Mouse (Mus musculus) heart, embryonic 14.5 days (tissue): Measurements from ENCODE around the gene 4933427D14Rik. TPM values are rescaled to one million over a fixed set of nuclear protein-coding genes. Genes with fewer than 3 reads are reported as not detected.
A peak's percentile ranks its signal among the peaks of the same experiment; 100 is the strongest.

Source experiments
- ATAC-seq: fragments of 200-750 bp; cut with Nextera tagmentation; 2 replicates; pipeline ENCODE4 v1.8.0; 2017; ENCODE audit warnings: low read depth, moderate TSS enrichment; ENCODE audit not compliant: insufficient number of reproducible peaks, insufficient read depth, low FRiP score
- H3K27ac ChIP-seq, 2 experiments: fragments of 200-500 bp in 1 of 2; fragments of 300-500 bp in 1 of 2; sonication (generic) in 1 of 2; replicated peaks in 1 of 2; 2 replicates each; pipeline ENCODE4 v1.5.1; 2012 to 2014; ENCODE audit warnings: low read depth in 2 of 2, low read length in 2 of 2, control low read depth in 1 of 2, mild to moderate bottlenecking in 1 of 2, mixed read lengths in 1 of 2; ENCODE audit not compliant: control insufficient read depth in 1 of 2, insufficient read depth in 1 of 2
- H3K27me3 ChIP-seq: fragments of 300-500 bp; sonication (generic); 2 replicates; pipeline ENCODE4 v1.6.1; 2014; ENCODE audit warnings: mild to moderate bottlenecking, low read length, control low read depth; ENCODE audit not compliant: control insufficient read depth, insufficient read depth
- H3K36me3 ChIP-seq: fragments of 300-500 bp; sonication (generic); 2 replicates; pipeline ENCODE4 v1.6.1; 2014; ENCODE audit warnings: mild to moderate bottlenecking, control low read depth, low read length, mixed read lengths; ENCODE audit not compliant: control insufficient read depth, insufficient read depth
- H3K4me1 ChIP-seq, 2 experiments: fragments of 200-500 bp in 1 of 2; fragments of 300-500 bp in 1 of 2; sonication (generic) in 1 of 2; 2 replicates each; pipeline ENCODE4 v1.6.1; 2012 to 2014; ENCODE audit warnings: low read length in 2 of 2, control low read depth in 1 of 2, mixed read lengths in 1 of 2; ENCODE audit not compliant: control insufficient read depth in 2 of 2, insufficient read depth in 2 of 2
- H3K4me2 ChIP-seq: fragments of 300-500 bp; sonication (generic); 2 replicates; pipeline ENCODE4 v1.6.1; 2014; ENCODE audit warnings: mild to moderate bottlenecking, low read length
- H3K4me3 ChIP-seq, 2 experiments: fragments of 200-500 bp in 1 of 2; fragments of 300-500 bp in 1 of 2; sonication (generic) in 1 of 2; 2 replicates each; pipeline ENCODE4 v1.5.1; 2012 to 2014; ENCODE audit warnings: low read length in 2 of 2, mild to moderate bottlenecking in 2 of 2, control low read depth in 1 of 2, low read depth in 1 of 2, moderate library complexity in 1 of 2; ENCODE audit not compliant: control insufficient read depth in 1 of 2, insufficient read depth in 1 of 2
- H3K9ac ChIP-seq: fragments of 300-500 bp; sonication (generic); 2 replicates; pipeline ENCODE4 v1.6.1; 2014; ENCODE audit warnings: mild to moderate bottlenecking, low read length
- H3K9me3 ChIP-seq: fragments of 300-500 bp; sonication (generic); 2 replicates; pipeline ENCODE4 v1.6.1; 2016; ENCODE audit warnings: low read length, control low read depth; ENCODE audit not compliant: control insufficient read depth
- WGBS: fragments of 180-500 bp; shearing (Covaris S2); extraction: QIAGEN DNeasy Blood & Tissue Kit; methylation state at CpG from one replicate; pipeline ENCODE4 v1.1.7; 2014; 5-methylcytosine and 5-hydroxymethylcytosine counted together
- polyA plus RNA-seq: library from polyadenylated mRNA; unstranded; fragments of >200 nt; fragmentation: Nextera tagmentation; extraction: Ambion mirVana; gene quantifications from 2 replicates; pipeline ENCODE4 v1.2.1, GENCODE M21; 2014

4933427D14Rik gene
- polyA plus RNA-seq, 1 experiment from 2014 or later, result 6.5 TPM

DNA sequence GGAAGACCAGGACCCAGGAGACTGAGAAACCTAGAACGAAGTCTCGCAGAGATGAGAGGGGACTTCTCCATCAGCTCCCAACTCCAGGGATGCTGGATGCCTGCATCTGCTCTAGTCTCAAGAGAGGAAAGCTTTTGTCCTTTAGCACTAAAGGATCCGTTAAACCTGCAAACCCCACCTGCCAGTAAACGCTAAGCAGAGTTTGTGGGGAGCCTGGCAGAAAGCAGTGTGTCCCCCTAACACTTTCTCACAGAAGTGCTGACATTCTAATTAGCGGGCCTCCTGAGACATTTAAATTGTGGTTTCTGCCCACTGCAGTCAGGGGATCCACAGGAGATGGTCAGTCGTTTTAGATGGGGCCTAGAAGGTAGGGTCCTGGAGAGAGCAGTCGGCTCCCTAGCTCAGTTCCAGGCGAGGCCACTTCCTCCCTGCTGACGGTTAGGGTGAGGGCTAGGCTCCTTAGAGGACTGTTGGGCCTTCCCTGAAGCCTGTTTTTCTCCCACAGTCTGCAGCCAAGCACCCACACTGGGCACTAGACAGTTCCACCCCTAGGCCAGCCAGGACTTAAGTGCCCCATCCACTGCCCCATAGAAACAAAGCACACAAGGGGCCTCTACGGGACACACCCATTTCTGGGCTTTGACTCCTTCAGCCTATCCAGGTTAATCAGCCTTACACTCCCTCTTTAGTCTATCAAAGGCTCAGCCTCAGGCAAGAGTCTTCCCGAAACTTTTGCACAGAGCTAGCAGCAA is 70.9 kb downstream of the 4933427D14Rik start:
- H3K9me3 ChIP-seq, result no peaks in the 10 kb centered on the region
- peaks cover 46% of the 10 kb centered on the region for H3K27me3 ChIP-seq
- no peak for ATAC-seq
- peak overlapping the region in 1 of 2 experiments; percentile 56; a peak in 3 of 4 replicates for H3K4me3 ChIP-seq
- no peak overlapping the region for H3K27ac ChIP-seq
- H3K9ac ChIP-seq, result peak overlapping the region; percentile 71; the same call in 1 of the 2 replicates
- WGBS, result 49% methylated on average over 11 of the region's 11 CpGs
- H3K4me1 ChIP-seq, result peaks cover 17 to 19% of the 10 kb centered on the region in 2 experiments
- no peaks in the 10 kb centered on the region for H3K36me3 ChIP-seq
- peak overlapping the region; percentile 96 for H3K4me2 ChIP-seq

DNA sequence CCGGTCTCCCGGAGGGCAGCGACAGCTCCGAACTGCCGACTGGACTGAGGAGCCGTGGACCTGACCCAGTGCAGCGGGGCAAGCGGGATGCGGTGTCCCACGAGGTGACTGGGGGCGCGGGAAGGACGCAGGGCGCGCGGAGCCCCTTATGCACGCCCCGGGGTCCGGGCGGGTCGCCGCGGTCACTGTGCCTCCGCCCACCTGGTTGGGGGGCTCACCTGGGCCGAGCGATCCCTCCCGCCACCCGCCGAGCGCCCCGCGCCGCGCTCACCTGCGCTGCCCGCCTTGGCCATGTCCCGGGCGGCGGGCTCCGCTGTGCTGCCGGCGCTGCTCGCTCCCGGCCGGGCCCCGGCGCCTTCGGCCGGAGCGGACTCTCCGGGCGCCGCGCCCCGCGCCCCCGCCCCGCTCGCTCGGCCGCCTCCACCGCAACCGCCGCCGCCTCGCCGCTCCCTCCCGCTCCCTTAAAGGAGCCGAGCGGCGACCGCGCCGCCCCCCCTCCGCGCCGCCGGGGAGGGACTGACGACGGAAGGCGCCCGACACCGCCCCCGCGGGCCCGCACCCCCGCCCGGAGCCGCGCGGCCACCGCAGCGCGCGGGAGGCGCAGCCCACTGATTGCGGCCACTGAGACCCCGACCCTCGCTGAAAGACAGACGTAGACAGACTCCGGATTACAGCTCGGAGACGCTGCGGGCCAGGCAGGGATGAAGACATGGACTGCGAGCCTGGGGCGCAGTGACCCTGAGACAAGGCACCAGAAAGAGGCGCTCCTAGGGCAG is 71.7 kb downstream of the 4933427D14Rik start, which contains the start of gene Pitpnm3:
TSS of gene Pitpnm3 (minus strand) at position 396 of the 776 bp plus-strand sequence.
- 2% methylated on average over 47 of the region's 107 CpGs for WGBS
- peak within 1 kb of the TSS; percentile 47 to 56 for H3K4me3 ChIP-seq
- H3K4me1 ChIP-seq, result peaks cover 23 to 27% of the 10 kb centered on the region in 2 experiments
- H3K27me3 ChIP-seq, result peaks cover 46% of the 10 kb centered on the region
- H3K36me3 ChIP-seq, result no peaks in the 10 kb centered on the region
- peak within 1 kb of the TSS; percentile 96 for H3K4me2 ChIP-seq
- peak within 1 kb of the TSS; percentile 71 for H3K9ac ChIP-seq
- no peak within 1 kb of the TSS for H3K27ac ChIP-seq
- ATAC-seq, result no peak
- no peaks in the 10 kb centered on the region for H3K9me3 ChIP-seq

DNA sequence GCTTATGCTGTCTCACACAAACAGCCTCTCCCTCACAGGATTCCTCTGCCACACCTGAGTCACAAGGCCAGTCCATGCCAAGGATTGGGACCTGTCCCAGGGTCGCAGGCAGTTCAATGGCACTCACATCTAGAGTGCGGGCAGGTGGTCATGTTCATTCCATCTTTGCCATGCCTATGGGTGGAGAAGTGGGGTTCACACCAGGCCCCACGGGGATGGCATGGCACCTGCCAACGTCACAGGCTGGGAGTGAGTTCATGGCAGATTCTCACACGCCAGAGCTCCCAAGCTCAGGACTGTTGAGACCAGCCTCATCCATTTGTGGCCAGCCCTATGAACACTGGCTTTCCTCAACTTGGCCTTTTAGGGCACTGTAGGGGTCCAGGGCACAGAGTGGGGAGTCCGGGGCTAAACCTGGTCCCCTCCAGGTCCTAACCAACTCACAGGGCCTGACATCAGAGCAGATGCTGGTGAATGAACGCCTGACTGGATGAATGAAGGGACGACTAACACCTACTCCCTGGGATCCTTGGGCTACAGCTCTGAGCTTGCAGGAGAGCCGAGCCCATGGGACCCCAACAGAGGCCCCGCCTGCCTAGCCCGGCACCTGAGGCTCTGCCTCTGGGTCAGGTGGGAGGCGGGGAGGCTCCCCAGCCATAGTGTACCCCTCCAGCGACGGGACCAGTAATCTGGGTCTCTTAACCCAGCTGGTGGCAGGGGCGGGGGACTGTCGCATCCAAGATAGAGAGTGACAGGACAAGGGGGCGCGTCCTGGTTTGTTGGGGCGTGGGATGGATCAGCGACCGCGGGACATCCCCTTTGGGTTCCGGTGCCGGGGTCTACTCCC is 72.5 kb downstream of the 4933427D14Rik start:
- ATAC-seq, result no peak
- Histone ChIP-seq H3K27me3 (peaks cover 46% of the 10 kb centered on the region), H3K4me3 (peak overlapping the region; percentile 47 to 56), H3K9ac (peak overlapping the region; percentile 71), H3K27ac (no peak overlapping the region), H3K9me3 (no peaks in the 10 kb centered on the region), H3K36me3 (no peaks in the 10 kb centered on the region), H3K4me2 (peak overlapping the region; percentile 96), H3K4me1 (peaks cover 31 to 35% of the 10 kb centered on the region in 2 experiments)
- 17% methylated on average over 24 of the region's 24 CpGs for WGBS

DNA sequence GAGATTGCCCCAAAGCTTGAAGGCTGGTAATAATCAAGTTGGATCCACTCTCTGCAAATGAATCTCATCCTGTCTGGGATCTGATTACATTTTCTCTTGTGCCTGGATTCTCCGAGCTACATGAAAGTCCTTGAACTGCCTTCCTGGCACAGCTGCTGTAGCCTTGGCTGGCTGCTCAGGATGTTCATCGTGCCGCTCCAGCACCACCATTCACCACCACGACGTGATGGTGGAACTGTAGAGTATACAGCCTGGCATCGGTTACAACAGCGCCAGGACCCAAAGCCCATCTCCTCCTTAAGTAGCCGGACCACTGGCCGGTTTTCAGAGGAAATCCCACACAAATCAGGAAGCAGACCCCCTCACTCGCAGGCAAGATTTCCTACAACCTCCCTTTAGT is 74.2 kb downstream of the 4933427D14Rik start:
- Histone ChIP-seq H3K27ac (0 out of 4 replicates have a peak overlapping the region, but pooled peaks of 1 of the 2 experiments have one; percentile 61), H3K36me3 (no peaks in the 10 kb centered on the region), H3K9me3 (no peaks in the 10 kb centered on the region), H3K4me1 (peaks cover 39 to 41% of the 10 kb centered on the region in 2 experiments), H3K27me3 (peaks cover 38% of the 10 kb centered on the region), H3K4me3 (no peak overlapping the region), H3K4me2 (no peak overlapping the region), H3K9ac (no peak overlapping the region)
- ATAC-seq, result no peak
- WGBS, result 68% methylated on average over 10 of the region's 10 CpGs

DNA sequence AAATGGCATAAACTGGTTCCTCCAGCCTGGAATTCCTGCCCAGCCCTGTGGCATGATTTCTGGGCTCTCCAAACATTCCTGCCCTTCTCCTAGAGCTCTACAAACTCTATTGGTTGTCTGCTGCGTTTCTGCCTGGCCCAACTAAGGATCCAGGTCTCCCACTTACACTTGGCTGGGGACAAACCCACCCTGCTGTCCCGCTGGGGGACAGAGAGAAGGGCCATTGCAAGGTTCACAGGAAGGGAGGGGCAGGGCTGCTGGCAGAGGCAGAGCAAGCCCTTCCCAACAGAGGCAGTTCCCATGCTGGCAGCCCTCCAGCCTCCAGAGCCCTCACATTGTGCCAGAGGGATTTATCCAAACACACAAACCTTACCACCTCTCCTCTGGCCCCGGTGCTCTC is 75.0 kb downstream of the 4933427D14Rik start:
- H3K36me3 ChIP-seq, result no peaks in the 10 kb centered on the region
- peak overlapping the region; percentile 61 to 65 for H3K27ac ChIP-seq
- H3K4me1 ChIP-seq, result peaks cover 39 to 41% of the 10 kb centered on the region in 2 experiments
- no peak overlapping the region for H3K4me2 ChIP-seq
- H3K27me3 ChIP-seq, result peaks cover 35% of the 10 kb centered on the region
- no peaks in the 10 kb centered on the region for H3K9me3 ChIP-seq
- 0% methylated on average over 3 of the region's 3 CpGs for WGBS
- no peak overlapping the region for H3K9ac ChIP-seq
- ATAC-seq, result no peak
- no peak overlapping the region for H3K4me3 ChIP-seq

DNA sequence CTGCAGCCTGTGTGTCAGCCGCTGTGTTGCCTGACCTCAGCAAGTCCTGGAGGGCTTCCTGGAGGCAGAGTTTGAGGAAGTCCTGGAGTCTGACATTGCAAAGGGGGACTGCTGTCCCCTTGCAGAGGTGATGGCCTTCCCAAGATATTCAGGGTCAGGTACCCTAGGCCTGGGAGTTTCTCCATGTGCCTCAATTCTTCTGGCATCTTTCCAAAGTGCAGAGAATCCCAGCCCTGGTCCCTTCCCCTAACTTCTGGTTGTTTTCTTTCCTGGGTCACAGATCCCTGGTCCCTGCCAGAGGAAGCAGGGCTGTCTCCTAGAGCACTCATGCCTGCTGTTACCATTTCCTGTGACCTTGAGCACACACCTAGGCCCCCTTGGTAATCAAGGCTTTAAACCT is 75.6 kb downstream of the 4933427D14Rik start:
- WGBS, result 69% methylated on average over 1 of the region's 1 CpGs
- H3K4me2 ChIP-seq, result no peak overlapping the region
- H3K4me3 ChIP-seq, result no peak overlapping the region
- H3K9me3 ChIP-seq, result no peaks in the 10 kb centered on the region
- peaks cover 39 to 41% of the 10 kb centered on the region in 2 experiments for H3K4me1 ChIP-seq
- ATAC-seq, result no peak
- no peaks in the 10 kb centered on the region for H3K36me3 ChIP-seq
- no peak overlapping the region for H3K9ac ChIP-seq
- H3K27me3 ChIP-seq, result peaks cover 29% of the 10 kb centered on the region
- peak overlapping the region in 1 of 2 experiments; percentile 61; a peak in 2 of 4 replicates for H3K27ac ChIP-seq

DNA sequence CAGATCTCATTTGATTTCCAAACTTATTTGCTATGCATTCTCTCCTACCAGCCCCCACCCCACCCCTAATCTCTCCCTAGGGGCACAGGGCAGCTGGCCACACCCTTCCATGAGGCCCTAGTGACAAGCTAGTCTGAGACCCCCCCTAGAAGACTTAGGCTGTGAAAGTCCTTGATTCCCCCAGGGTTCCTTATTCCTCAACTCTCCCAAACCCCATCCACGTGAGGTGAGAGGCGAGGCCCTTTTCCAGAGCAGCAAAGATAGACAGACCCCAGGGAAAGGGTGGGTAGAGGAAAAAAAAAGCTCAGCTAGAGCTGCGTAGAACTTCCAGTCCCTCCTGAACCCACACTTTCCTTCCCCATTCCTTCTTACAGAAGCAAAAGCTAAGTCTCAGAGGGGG is 76.4 kb downstream of the 4933427D14Rik start:
- no peak for ATAC-seq
- 83% methylated on average over 3 of the region's 3 CpGs for WGBS
- H3K27ac ChIP-seq, result peak overlapping the region in 1 of 2 experiments; percentile 92; a peak in 2 of 4 replicates

More for the DNA sequence above, 76.4 kb downstream of the 4933427D14Rik start:
- Histone ChIP-seq H3K4me3 (no peak overlapping the region), H3K4me2 (no peak overlapping the region), H3K36me3 (no peaks in the 10 kb centered on the region), H3K27me3 (peaks cover 21% of the 10 kb centered on the region), H3K4me1 (peaks cover 39 to 41% of the 10 kb centered on the region in 2 experiments), H3K9ac (0 out of 2 replicates have a peak overlapping the region, but pooled peaks have one; percentile 10), H3K9me3 (no peaks in the 10 kb centered on the region)
